Mouse (Mus musculus): Measurements from ENCODE around the gene Ttc27. TPM values are rescaled to one million over a fixed set of nuclear protein-coding genes. Genes with fewer than 3 reads are reported as not detected.
"Not testable (repeated sequence)": the region's sequence is repeated elsewhere in the genome, so short reads cannot be mapped to it uniquely, and the experiment has no call there.

The Ttc27 gene
- polyA plus RNA-seq, 1 experiment from 2014 or later = 27.7 TPM

GRCm38 (mm10) chr17:74701661-74702060 is 15.9 kb upstream of the Ttc27 start:
- not testable (repeated sequence) for H3K4me3 ChIP-seq (ENCODE audit: low read depth, low read length); H3K9me3 ChIP-seq (ENCODE audit: control insufficient read depth, low read length); H3K27me3 ChIP-seq (ENCODE audit: control insufficient read depth, insufficient read depth, low read length); ATAC-seq (ENCODE audit: low FRiP score); H3K4me1 ChIP-seq (ENCODE audit: control insufficient read depth, insufficient read depth, low read length); H3K36me3 ChIP-seq (ENCODE audit: control insufficient read depth, insufficient read depth, low read length); H3K27ac ChIP-seq (ENCODE audit: low read depth, low read length); H3K9ac ChIP-seq (ENCODE audit: low read length); H3K4me2 ChIP-seq
- 100% methylated on average over 2 of the region's 2 CpGs for WGBS
- peak; percentile 70 for DNase-seq (ENCODE audit: low spot score, missing footprints)

- WGBS = 82% methylated on average over 5 of the region's 5 CpGs
- Histone ChIP-seq H3K4me2 (no peak overlapping the region), H3K9ac (ENCODE audit: low read length) (no peak overlapping the region), H3K27me3 (ENCODE audit: control insufficient read depth, insufficient read depth, low read length) (no peaks in the 10 kb centered on the region), H3K9me3 (ENCODE audit: control insufficient read depth, low read length) (no peaks in the 10 kb centered on the region), H3K36me3 (ENCODE audit: control insufficient read depth, insufficient read depth, low read length) (0 out of 2 replicates have a peak, but pooled peaks cover 3% of the 10 kb centered on the region), H3K27ac (ENCODE audit: low read depth, low read length) (no peak overlapping the region), H3K4me3 (ENCODE audit: low read depth, low read length) (no peak overlapping the region), H3K4me1 (ENCODE audit: control insufficient read depth, insufficient read depth, low read length) (no peaks in the 10 kb centered on the region)
- ATAC-seq (ENCODE audit: low FRiP score) (no peak), DNase-seq (ENCODE audit: low spot score, missing footprints) (peak; percentile 77)
These were observed 12.1 kb upstream of the Ttc27 start for GRCm38 (mm10) chr17:74705480-74705879.

DNA sequence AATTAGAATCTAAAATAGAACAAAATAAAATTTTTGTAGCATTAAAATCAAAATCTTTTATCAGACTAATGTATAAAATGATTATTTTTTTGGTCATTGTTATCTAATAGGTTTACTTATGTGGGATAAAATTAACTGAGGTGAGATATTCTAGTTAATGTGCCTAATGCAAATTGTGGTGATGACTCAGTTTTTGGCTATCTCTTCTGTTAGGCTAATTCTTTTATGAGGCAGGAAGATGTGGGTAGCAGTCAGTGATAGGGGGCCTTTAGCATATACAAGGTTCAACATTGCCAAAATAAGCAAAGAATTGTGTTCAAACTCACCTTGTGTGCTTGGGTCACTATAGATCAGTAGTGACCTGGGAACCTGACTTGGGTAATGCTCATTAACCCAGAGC is 10.9 kb upstream of the Ttc27 start:
- no peak for DNase-seq (ENCODE audit: low spot score, missing footprints)
- H3K4me1 ChIP-seq (ENCODE audit: control insufficient read depth, insufficient read depth, low read length) = no peaks in the 10 kb centered on the region
- H3K36me3 ChIP-seq (ENCODE audit: control insufficient read depth, insufficient read depth, low read length) = 0 out of 2 replicates have a peak, but pooled peaks cover 3% of the 10 kb centered on the region
- H3K27ac ChIP-seq (ENCODE audit: low read depth, low read length) = no peak overlapping the region
- H3K9ac ChIP-seq (ENCODE audit: low read length) = no peak overlapping the region
- H3K9me3 ChIP-seq (ENCODE audit: control insufficient read depth, low read length) = no peaks in the 10 kb centered on the region
- H3K4me2 ChIP-seq = no peak overlapping the region
- H3K4me3 ChIP-seq (ENCODE audit: low read depth, low read length) = no peak overlapping the region
- no peaks in the 10 kb centered on the region for H3K27me3 ChIP-seq (ENCODE audit: control insufficient read depth, insufficient read depth, low read length)
- no peak for ATAC-seq (ENCODE audit: low FRiP score)

DNA sequence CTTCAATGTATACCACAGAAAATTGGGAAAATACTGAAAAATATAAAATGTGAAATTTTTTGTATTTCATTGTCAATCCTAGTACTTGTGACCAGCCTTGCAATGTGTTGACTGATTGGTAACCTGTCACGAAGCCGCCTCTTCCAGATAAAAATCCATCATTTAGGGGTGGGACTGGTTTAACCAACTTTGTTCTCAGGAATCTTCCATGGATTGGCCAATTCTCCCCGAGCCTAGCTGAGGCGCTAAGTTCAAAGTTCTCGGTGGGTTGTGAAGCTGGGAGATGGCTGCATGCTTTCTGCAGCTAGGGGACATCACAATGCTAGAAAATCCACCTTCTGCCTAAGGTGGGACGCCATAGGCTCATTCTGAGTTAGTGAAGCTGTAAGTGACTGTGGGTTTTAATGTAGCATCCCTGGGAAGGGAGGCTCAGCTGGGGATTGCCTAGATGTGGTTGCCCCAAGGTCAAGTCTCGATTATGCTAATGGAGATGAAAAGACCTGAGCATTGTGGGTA is 9.8 kb upstream of the Ttc27 start:
- Histone ChIP-seq H3K36me3 (ENCODE audit: control insufficient read depth, insufficient read depth, low read length) (no peaks in the 10 kb centered on the region), H3K9me3 (ENCODE audit: control insufficient read depth, low read length) (no peaks in the 10 kb centered on the region), H3K27me3 (ENCODE audit: control insufficient read depth, insufficient read depth, low read length) (no peaks in the 10 kb centered on the region), H3K4me1 (ENCODE audit: control insufficient read depth, insufficient read depth, low read length) (no peaks in the 10 kb centered on the region), H3K27ac (ENCODE audit: low read depth, low read length) (no peak overlapping the region), H3K9ac (ENCODE audit: low read length) (no peak overlapping the region), H3K4me3 (ENCODE audit: low read depth, low read length) (no peak overlapping the region), H3K4me2 (no peak overlapping the region)
- no peak for DNase-seq (ENCODE audit: low spot score, missing footprints)
- WGBS = 88% methylated on average over 7 of the region's 7 CpGs
- no peak for ATAC-seq (ENCODE audit: low FRiP score)

GRCm38 (mm10) chr17:74710731-74711130 is 6.8 kb upstream of the Ttc27 start:
- 75% methylated on average over 4 of the region's 4 CpGs for WGBS
- H3K9me3 ChIP-seq (ENCODE audit: control insufficient read depth, low read length) = no peaks in the 10 kb centered on the region

GRCm38 (mm10) chr17:74711627-74712026 is 5.9 kb upstream of the Ttc27 start:
- no peak overlapping the region for H3K9ac ChIP-seq (ENCODE audit: low read length)
- H3K4me2 ChIP-seq = no peak overlapping the region
- no peak overlapping the region for H3K27ac ChIP-seq (ENCODE audit: low read depth, low read length)
- no peaks in the 10 kb centered on the region for H3K27me3 ChIP-seq (ENCODE audit: control insufficient read depth, insufficient read depth, low read length)
- no peak overlapping the region for H3K4me3 ChIP-seq (ENCODE audit: low read depth, low read length)
- ATAC-seq (ENCODE audit: low FRiP score) = no peak
- H3K4me1 ChIP-seq (ENCODE audit: control insufficient read depth, insufficient read depth, low read length) = no peaks in the 10 kb centered on the region
- no peaks in the 10 kb centered on the region for H3K36me3 ChIP-seq (ENCODE audit: control insufficient read depth, insufficient read depth, low read length)
- no peaks in the 10 kb centered on the region for H3K9me3 ChIP-seq (ENCODE audit: control insufficient read depth, low read length)
- 89% methylated on average over 8 of the region's 8 CpGs for WGBS
- DNase-seq (ENCODE audit: low spot score, missing footprints) = no peak

More at GRCm38 (mm10) chr17:74710731-74711130, 6.8 kb upstream of the Ttc27 start:
- H3K9ac ChIP-seq (ENCODE audit: low read length) = no peak overlapping the region
- no peak overlapping the region for H3K27ac ChIP-seq (ENCODE audit: low read depth, low read length)
- H3K4me2 ChIP-seq = no peak overlapping the region
- no peaks in the 10 kb centered on the region for H3K4me1 ChIP-seq (ENCODE audit: control insufficient read depth, insufficient read depth, low read length)
- DNase-seq (ENCODE audit: low spot score, missing footprints) = no peak
- H3K27me3 ChIP-seq (ENCODE audit: control insufficient read depth, insufficient read depth, low read length) = no peaks in the 10 kb centered on the region
- no peaks in the 10 kb centered on the region for H3K36me3 ChIP-seq (ENCODE audit: control insufficient read depth, insufficient read depth, low read length)
- ATAC-seq (ENCODE audit: low FRiP score) = no peak
- no peak overlapping the region for H3K4me3 ChIP-seq (ENCODE audit: low read depth, low read length)

GRCm38 (mm10) chr17:74715128-74715527 is 2.4 kb upstream of the Ttc27 start:
- H3K4me3 ChIP-seq (ENCODE audit: low read depth, low read length) = no peak overlapping the region
- H3K27ac ChIP-seq (ENCODE audit: low read depth, low read length) = no peak overlapping the region
- peaks cover 5% of the 10 kb centered on the region for H3K4me1 ChIP-seq (ENCODE audit: control insufficient read depth, insufficient read depth, low read length)
- ATAC-seq (ENCODE audit: low FRiP score) (no peak), DNase-seq (ENCODE audit: low spot score, missing footprints) (no peak)
- H3K9ac ChIP-seq (ENCODE audit: low read length) = no peak overlapping the region
- no peaks in the 10 kb centered on the region for H3K36me3 ChIP-seq (ENCODE audit: control insufficient read depth, insufficient read depth, low read length)
- H3K4me2 ChIP-seq = no peak overlapping the region
- WGBS = 62% methylated on average over 3 of the region's 3 CpGs
- no peaks in the 10 kb centered on the region for H3K9me3 ChIP-seq (ENCODE audit: control insufficient read depth, low read length)
- H3K27me3 ChIP-seq (ENCODE audit: control insufficient read depth, insufficient read depth, low read length) = no peaks in the 10 kb centered on the region

- no peaks in the 10 kb centered on the region for H3K9me3 ChIP-seq (ENCODE audit: control insufficient read depth, low read length)
- H3K27ac ChIP-seq (ENCODE audit: low read depth, low read length) = no peak overlapping the region
- no peak overlapping the region for H3K4me2 ChIP-seq
- ATAC-seq (ENCODE audit: low FRiP score) = no peak
- 75% methylated on average over 1 of the region's 1 CpGs for WGBS
- peaks cover 5% of the 10 kb centered on the region for H3K4me1 ChIP-seq (ENCODE audit: control insufficient read depth, insufficient read depth, low read length)
- H3K36me3 ChIP-seq (ENCODE audit: control insufficient read depth, insufficient read depth, low read length) = no peaks in the 10 kb centered on the region
- H3K4me3 ChIP-seq (ENCODE audit: low read depth, low read length) = no peak overlapping the region
- DNase-seq (ENCODE audit: low spot score, missing footprints) = no peak
- H3K27me3 ChIP-seq (ENCODE audit: control insufficient read depth, insufficient read depth, low read length) = no peaks in the 10 kb centered on the region
- H3K9ac ChIP-seq (ENCODE audit: low read length) = no peak overlapping the region
These were observed 1.8 kb upstream of the Ttc27 start for GRCm38 (mm10) chr17:74715724-74716123.

GRCm38 (mm10) chr17:74716643-74717042 is 889 bp upstream of the Ttc27 start:
- WGBS = 67% methylated on average over 3 of the region's 3 CpGs
- H3K36me3 ChIP-seq (ENCODE audit: control insufficient read depth, insufficient read depth, low read length) = no peaks in the 10 kb centered on the region
- no peaks in the 10 kb centered on the region for H3K9me3 ChIP-seq (ENCODE audit: control insufficient read depth, low read length)
- H3K4me3 ChIP-seq (ENCODE audit: low read depth, low read length) = no peak overlapping the region
- peak overlapping the region; percentile 70 for H3K4me2 ChIP-seq
- DNase-seq (ENCODE audit: low spot score, missing footprints) (no peak), ATAC-seq (ENCODE audit: low FRiP score) (no peak)
- peaks cover 5% of the 10 kb centered on the region for H3K4me1 ChIP-seq (ENCODE audit: control insufficient read depth, insufficient read depth, low read length)
- H3K9ac ChIP-seq (ENCODE audit: low read length) = no peak overlapping the region
- no peak overlapping the region for H3K27ac ChIP-seq (ENCODE audit: low read depth, low read length)
- no peaks in the 10 kb centered on the region for H3K27me3 ChIP-seq (ENCODE audit: control insufficient read depth, insufficient read depth, low read length)
